Mouse (Mus musculus): ENCODE data around the gene Phtf1. TPM values are rescaled to one million over a fixed set of nuclear protein-coding genes. Genes with fewer than 3 reads are reported as not detected.

Gene Phtf1
- polyA plus RNA-seq (2017; shearing (Covaris generic)): 10 to 100 TPM; 57.3 to 69.8 TPM

GRCm38 (mm10) chr3:103967861-103968691 is at the start of gene Phtf1:
Gene Phtf1 (plus strand): TSS chr3:103968110.

Other genes with a start within 250 kb of the Phtf1 start
- gene Olfml3, start 230.1 kb upstream of the Phtf1 start, polyA plus RNA-seq (2017; shearing (Covaris generic)): 1 to 10 TPM in 1 of 2 experiments, under 1 TPM in 1; 0.18 to 1.1 TPM
- gene Gm10964, start 228.7 kb upstream of the Phtf1 start, polyA plus RNA-seq (2017; shearing (Covaris generic)): not detected
- 10 to 100 TPM; 26.7 to 32.2 TPM for gene Hipk1, start 176.5 kb upstream of the Phtf1 start, polyA plus RNA-seq (2017; shearing (Covaris generic))
- gene Dclre1b, start 158.7 kb upstream of the Phtf1 start, polyA plus RNA-seq (2017; shearing (Covaris generic)): 10 to 100 TPM; 17.7 to 25.7 TPM
- 10 to 100 TPM; 26.5 to 32.2 TPM for gene Ap4b1, start 158.6 kb upstream of the Phtf1 start, polyA plus RNA-seq (2017; shearing (Covaris generic))
- under 1 TPM in 1 of 2 experiments, not detected in 1; 0.48 TPM for gene Gm43064, start 158.5 kb upstream of the Phtf1 start, polyA plus RNA-seq (2017; shearing (Covaris generic))
- 1 to 10 TPM; 3.9 to 4.2 TPM for gene Bcl2l15, start 135.5 kb upstream of the Phtf1 start, polyA plus RNA-seq (2017; shearing (Covaris generic))
- gene Ptpn22, start 108.3 kb upstream of the Phtf1 start, polyA plus RNA-seq (2017; shearing (Covaris generic)): 100 to 1,000 TPM; 238 to 312 TPM
- 10 to 100 TPM; 25.2 to 26.3 TPM for gene Rsbn1, start 54.0 kb upstream of the Phtf1 start, polyA plus RNA-seq (2017; shearing (Covaris generic))

All from activated CD4-positive, CD25-positive, alpha-beta regulatory T cell (primary cell).